Mouse (Mus musculus): ENCODE data around the gene Dnah5.

Dnah5 gene

DNA sequence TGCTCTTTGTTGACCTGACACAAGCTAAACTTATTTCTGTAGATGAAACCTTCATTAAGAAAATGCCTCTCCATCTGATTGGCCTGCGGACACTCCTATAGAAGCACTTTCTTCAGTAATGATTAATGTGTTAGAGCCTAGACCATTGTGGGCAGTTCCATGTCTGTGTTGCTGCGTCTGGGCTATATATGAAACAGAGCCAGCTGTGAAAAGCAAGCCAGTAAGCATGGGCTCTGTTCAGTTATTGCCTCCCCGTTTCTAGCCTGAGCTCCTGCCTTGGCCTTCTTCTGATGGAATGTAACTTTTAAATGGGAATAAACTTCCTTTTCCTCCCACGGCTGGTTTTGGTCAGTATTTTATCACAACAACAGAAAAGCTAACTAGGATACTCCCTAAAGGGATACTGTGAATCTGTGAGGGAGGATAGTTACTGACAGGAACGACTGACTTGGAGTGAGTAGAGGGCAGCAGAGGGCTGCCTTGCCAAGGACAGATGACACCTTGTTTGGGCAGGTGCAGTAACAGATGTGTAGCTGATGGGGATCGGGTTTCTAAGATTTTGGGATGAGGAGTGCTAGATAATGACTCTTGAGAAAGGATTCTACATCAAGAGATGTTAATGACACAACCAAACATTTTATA is 270.3 kb downstream of the Dnah5 start:
- no peak for DNase-seq

DNA sequence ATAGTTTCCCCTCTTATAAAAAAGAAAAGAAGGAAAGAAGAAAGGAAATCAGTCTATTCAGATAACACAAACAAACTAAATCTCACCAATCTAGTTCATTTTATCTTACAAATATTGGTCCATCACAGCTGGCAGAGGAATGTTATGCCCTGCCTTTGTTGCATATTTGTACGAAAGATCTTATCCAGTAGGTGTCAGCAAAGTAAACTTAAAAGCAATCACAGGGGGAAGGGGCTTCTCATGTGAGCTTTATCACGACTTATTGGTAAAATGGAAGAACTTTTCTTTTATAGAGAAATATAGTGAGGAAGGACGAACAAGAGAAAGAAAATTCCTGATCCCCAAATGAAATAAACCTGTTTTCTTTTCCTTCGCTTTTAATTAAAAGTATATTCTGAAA is 299.3 kb downstream of the Dnah5 start:
- DNase-seq = no peak

DNA sequence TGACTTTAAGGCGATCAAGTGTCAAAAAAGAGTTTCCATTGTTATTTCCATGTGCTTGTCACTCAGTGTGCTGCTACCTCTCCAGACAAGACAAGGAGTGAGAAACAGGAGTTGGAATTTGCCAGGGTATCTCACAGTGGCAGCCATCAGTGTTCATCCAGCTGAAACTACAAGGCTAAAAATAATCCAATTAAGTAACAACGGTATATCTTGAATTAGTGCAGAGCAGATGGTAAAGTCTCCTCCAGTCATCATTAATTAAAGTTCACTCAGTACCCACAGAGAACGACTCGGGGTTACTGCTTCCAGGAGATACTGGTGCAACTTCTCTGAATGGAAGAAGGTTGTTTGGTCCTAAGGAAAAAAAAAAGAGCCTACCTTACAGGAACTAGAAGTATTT is 311.6 kb downstream of the Dnah5 start:
- DNase-seq = no peak

Data from kidney, postnatal 4 days (tissue).